Mouse (Mus musculus) liver, embryonic 13.5 days (tissue): Measurements from ENCODE around the gene Klf15. TPM values are rescaled to one million over a fixed set of nuclear protein-coding genes. Genes with fewer than 3 reads are reported as not detected.
A peak's percentile ranks its signal among the peaks of the same experiment; 100 is the strongest.

Experiments
- ATAC-seq: fragments of 200-750 bp; cut with Nextera tagmentation; 2 replicates; pipeline ENCODE4 v1.8.0; 2017; ENCODE audit warnings: low read depth, mild to moderate bottlenecking, moderate number of reproducible peaks, moderate library complexity
- DNase-seq: peaks from one replicate; pipeline ENCODE4 v3.0.0; 2022
- H3K27ac ChIP-seq: fragments of 300-500 bp; sonication (generic); 2 replicates; pipeline ENCODE4 v1.5.1; 2015; ENCODE audit warnings: moderate library complexity, mild to moderate bottlenecking, inconsistent platforms
- H3K27me3 ChIP-seq: fragments of 300-500 bp; sonication (generic); 2 replicates; pipeline ENCODE4 v1.6.1; 2015; ENCODE audit warnings: mild to moderate bottlenecking, inconsistent platforms
- H3K36me3 ChIP-seq: fragments of 300-500 bp; sonication (generic); 2 replicates; pipeline ENCODE4 v1.6.1; 2015; ENCODE audit warnings: mild to moderate bottlenecking, inconsistent platforms
- H3K4me1 ChIP-seq: fragments of 300-500 bp; sonication (generic); replicated peaks from 2 replicates; pipeline ENCODE4 v1.6.1; 2015; ENCODE audit warnings: inconsistent platforms
- H3K4me2 ChIP-seq: fragments of 300-500 bp; sonication (generic); 2 replicates; pipeline ENCODE4 v1.6.1; 2015; ENCODE audit warnings: inconsistent platforms, mild to moderate bottlenecking, moderate library complexity
- H3K4me3 ChIP-seq: fragments of 300-500 bp; sonication (generic); replicated peaks from 2 replicates; pipeline ENCODE4 v1.5.1; 2015; ENCODE audit warnings: mild to moderate bottlenecking, inconsistent platforms
- H3K9ac ChIP-seq: fragments of 300-500 bp; sonication (generic); 2 replicates; pipeline ENCODE4 v1.6.1; 2015; ENCODE audit warnings: mild to moderate bottlenecking, inconsistent platforms
- H3K9me3 ChIP-seq: fragments of 300-500 bp; sonication (generic); replicated peaks from 2 replicates; pipeline ENCODE4 v1.6.1; 2016; ENCODE audit warnings: inconsistent platforms
- WGBS: fragments of 180-500 bp; shearing (Covaris S2); methylation state at CpG from one replicate; pipeline ENCODE4 v1.1.7; 2015; ENCODE audit not compliant: insufficient replicate concordance; 5-methylcytosine and 5-hydroxymethylcytosine counted together
- polyA plus RNA-seq: library from polyadenylated mRNA; unstranded; fragments of >200 nt; fragmentation: Nextera tagmentation; extraction: Ambion mirVana; gene quantifications from 2 replicates; pipeline ENCODE4 v1.2.1, GENCODE M21; 2015

Gene Klf15
- polyA plus RNA-seq, 1 experiment from 2014 or later, result 7.8 TPM

DNA sequence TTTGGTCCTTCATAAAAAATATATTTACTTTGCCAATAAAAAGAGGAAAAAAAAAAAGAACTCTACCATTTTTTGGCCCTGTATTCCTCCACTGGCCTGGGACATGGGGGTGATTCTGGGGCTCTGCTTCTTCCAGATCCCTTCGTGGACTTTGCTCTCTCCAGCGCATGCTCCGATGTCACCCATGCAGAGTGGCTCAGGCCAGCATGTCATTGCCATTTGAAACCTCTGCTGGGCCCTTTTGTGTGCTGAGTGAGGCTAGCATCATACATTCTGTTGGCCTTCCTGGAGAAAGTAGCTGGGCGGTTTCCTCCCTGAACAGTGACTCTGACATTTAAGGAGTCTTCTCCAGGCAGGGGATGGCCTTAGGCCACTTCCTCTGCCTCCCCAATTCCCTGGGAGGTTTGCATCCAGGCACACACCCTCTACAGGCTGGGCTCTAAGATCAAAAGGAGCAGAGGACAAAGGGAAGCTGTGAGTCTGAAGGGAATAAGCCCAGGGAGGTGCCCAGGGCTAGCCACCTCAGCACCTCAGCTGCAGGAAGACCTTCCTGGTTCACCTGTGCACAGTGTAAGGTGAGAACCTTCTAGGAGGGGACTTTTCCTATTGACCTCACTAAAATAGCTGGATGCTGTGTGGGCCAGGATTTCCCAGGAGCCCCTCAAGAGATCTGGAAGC lies 12.9 kb downstream of the Klf15 start:
- no peak for ATAC-seq

DNA sequence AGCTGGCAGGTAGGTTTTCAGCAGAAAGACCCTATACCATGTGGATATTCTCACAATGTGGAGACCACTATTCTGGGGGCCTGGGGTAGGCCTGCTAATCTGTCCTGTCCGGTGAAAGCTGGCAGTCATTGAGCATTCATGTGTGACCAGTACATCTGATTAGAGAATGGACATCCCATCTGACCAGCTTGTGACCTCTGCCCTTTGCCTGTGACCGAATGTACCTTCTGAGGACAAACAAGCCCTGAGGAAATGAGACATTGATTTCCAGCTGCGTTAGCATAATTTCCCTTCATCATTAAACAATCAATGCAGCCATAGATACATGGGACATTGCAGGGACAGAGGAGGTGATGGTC lies 13.5 kb downstream of the Klf15 start:
- H3K27me3 ChIP-seq, result no peaks in the 10 kb centered on the region
- no peak overlapping the region for H3K4me3 ChIP-seq
- H3K4me2 ChIP-seq, result no peak overlapping the region
- DNase-seq (no peak), ATAC-seq (peak; percentile 39; the same call in 1 of the 2 replicates)
- H3K9me3 ChIP-seq, result no peaks in the 10 kb centered on the region
- no peaks in the 10 kb centered on the region for H3K36me3 ChIP-seq
- peaks cover 14% of the 10 kb centered on the region for H3K4me1 ChIP-seq
- H3K27ac ChIP-seq, result no peak overlapping the region; the same call in 1 of the 2 replicates
- WGBS, result 63% methylated on average over 3 of the region's 3 CpGs
- H3K9ac ChIP-seq, result no peak overlapping the region

More for the DNA sequence above, 12.9 kb downstream of the Klf15 start:
- Histone ChIP-seq H3K9me3 (no peaks in the 10 kb centered on the region), H3K4me2 (no peak overlapping the region), H3K27ac (no peak overlapping the region; the same call in 1 of the 2 replicates), H3K36me3 (no peaks in the 10 kb centered on the region), H3K4me3 (no peak overlapping the region), H3K9ac (no peak overlapping the region), H3K27me3 (no peaks in the 10 kb centered on the region), H3K4me1 (peaks cover 14% of the 10 kb centered on the region)
- no peak for DNase-seq
- 62% methylated on average over 4 of the region's 4 CpGs for WGBS

DNA sequence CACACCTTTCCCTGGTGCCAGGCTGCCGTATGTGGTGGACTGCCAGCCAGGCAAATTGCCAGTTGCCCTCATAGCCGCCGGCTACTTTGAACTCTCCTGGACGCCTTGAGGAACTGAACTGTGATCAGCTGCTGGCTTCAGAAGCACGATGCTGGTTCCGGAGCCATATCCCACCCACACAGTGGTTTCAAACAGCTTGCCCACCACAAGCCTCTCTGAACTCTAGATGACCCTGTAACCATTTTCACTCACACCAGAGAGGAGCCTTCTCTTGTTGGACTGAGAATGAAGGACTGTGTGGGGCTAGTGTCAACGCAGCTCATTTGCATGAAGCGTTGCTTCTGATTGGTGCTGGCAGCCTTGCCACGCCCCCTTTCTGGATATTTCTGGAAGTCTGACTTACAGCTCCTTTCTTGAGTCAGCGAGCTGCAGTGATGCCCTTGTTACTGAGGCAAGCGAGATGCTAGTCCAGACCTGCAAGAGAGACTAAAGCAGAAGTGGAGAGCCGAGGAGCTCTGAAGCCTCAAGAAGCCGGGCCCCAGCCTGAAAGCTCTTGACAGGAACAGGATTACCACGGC lies 14.7 kb downstream of the Klf15 start:
- H3K27ac ChIP-seq, result no peak overlapping the region
- no peaks in the 10 kb centered on the region for H3K27me3 ChIP-seq
- no peak overlapping the region for H3K9ac ChIP-seq
- ATAC-seq (no peak), DNase-seq (no peak)
- H3K4me1 ChIP-seq, result peaks cover 14% of the 10 kb centered on the region
- no peak overlapping the region for H3K4me2 ChIP-seq
- H3K9me3 ChIP-seq, result no peaks in the 10 kb centered on the region
- no peak overlapping the region for H3K4me3 ChIP-seq
- WGBS, result 38% methylated on average over 14 of the region's 14 CpGs
- no peaks in the 10 kb centered on the region for H3K36me3 ChIP-seq

DNA sequence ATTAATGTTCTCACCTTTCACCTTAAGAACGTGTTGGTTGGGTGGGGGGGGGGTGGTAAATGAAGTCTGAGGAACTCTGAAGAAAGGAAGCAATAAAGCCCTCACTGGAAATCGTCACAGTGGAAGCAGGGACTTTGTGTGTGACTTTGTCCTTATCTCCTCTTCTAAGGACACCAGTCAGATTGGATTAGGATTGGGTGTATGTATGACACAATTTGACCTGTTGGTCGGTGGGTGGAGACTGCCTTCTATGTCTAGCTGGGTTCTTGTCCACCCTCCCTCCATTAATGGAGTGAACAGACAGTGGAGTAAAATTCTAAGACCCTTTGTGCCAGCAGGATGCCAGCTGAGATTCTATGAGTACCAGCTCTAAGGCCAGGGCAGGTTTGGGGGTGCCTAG lies 21.9 kb downstream of the Klf15 start:
- DNase-seq (no peak), ATAC-seq (no peak)
- no peaks in the 10 kb centered on the region for H3K27me3 ChIP-seq
- no peak overlapping the region for H3K9ac ChIP-seq
- H3K9me3 ChIP-seq, result no peaks in the 10 kb centered on the region
- H3K4me3 ChIP-seq, result no peak overlapping the region
- 35% methylated on average over 3 of the region's 3 CpGs for WGBS
- no peak overlapping the region for H3K27ac ChIP-seq
- H3K36me3 ChIP-seq, result no peaks in the 10 kb centered on the region
- no peak overlapping the region for H3K4me2 ChIP-seq
- H3K4me1 ChIP-seq, result peaks cover 7% of the 10 kb centered on the region; the same call in 1 of the 2 replicates

DNA sequence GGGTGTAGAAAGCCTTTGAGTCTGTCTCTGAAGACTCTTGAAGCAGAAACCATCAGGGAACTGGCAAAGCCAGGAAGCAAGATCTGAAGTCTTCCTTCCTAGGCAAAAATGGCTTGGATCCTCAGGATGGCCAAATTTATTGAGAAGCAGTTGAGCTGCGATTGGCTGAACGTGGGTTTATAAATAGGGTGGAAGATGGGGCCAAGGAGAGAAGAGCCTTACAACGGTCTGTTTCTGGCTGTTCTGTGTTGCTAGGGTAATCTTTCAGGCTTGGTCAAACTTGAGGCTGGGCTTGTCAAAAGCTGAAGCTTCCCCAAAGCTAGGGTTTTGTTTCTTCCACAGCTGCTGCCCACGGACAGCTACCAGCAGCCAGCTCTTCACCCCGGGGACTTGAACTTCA lies 22.5 kb downstream of the Klf15 start:
- H3K9ac ChIP-seq, result no peak overlapping the region
- peaks cover 7% of the 10 kb centered on the region; the same call in 1 of the 2 replicates for H3K4me1 ChIP-seq
- H3K9me3 ChIP-seq, result no peaks in the 10 kb centered on the region
- no peak overlapping the region for H3K27ac ChIP-seq
- 53% methylated on average over 5 of the region's 5 CpGs for WGBS
- no peak overlapping the region for H3K4me2 ChIP-seq
- DNase-seq, result no peak
- H3K36me3 ChIP-seq, result no peaks in the 10 kb centered on the region
- no peak for ATAC-seq
- H3K4me3 ChIP-seq, result no peak overlapping the region
- no peaks in the 10 kb centered on the region for H3K27me3 ChIP-seq

DNA sequence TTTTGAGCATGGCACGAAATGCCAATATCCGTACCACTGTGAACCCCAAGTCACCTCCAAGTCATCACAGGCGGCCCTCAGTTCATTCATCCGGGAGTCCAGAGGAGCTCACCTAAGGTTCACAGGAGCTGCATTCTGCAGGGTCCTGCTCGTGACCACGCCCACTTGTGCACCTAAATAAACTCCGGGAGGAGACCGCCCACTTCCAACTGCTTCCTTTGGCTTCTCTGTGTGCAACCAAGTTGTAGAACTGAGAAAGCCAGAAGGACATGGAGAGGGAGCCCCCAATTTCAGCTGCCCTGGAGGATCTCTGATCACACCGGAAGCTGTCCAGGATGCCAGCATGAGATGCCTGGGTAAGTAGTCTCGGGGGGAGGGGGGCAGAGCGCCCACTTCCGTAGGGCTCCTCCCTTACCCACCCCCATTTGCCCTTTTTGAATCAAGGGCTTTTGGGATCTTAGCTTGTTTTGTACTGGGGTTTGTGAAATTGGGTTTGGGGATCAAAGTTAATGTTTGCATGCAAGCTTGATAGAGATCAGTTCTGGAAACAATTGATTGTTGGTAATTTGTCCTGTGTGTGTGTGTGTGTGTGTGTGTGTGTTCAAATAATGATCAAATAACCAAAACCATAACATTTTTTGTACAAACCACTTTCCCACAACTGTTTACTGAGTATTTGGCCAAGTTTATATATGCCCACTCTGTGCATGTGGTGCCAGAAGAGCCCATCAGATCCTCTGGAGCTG lies 24.0 kb downstream of the Klf15 start, which contains the start of gene Aldh1l1:
TSS of gene Aldh1l1 (plus strand) at position 252 of the 746 bp plus-strand sequence.
- Histone ChIP-seq H3K27ac (no peak within 1 kb of the TSS), H3K9me3 (no peaks in the 10 kb centered on the region), H3K27me3 (no peaks in the 10 kb centered on the region), H3K4me3 (no peak within 1 kb of the TSS), H3K9ac (no peak within 1 kb of the TSS), H3K4me1 (peaks cover 7% of the 10 kb centered on the region; the same call in 1 of the 2 replicates), H3K4me2 (no peak within 1 kb of the TSS), H3K36me3 (no peaks in the 10 kb centered on the region)
- DNase-seq (no peak), ATAC-seq (no peak)
- WGBS, result 64% methylated on average over 12 of the region's 12 CpGs

DNA sequence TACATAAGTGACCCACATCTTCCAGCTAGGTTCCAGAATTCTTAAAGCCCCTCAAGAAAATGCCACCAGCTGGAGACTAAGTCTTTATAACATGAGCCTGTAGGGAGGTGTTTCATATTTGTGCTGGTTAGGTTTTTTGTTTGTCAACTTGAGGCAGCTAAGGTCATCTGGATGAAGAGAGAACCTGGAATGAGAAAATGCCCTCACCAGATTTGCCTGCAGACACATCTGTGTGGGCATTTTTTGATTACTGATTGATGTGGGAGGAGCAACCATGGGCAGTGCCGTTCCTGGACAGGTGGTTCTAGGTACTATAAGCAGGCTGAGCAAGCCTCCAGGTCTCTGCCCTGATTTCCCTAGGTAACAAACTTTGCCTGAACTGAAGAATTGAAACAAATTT lies 25.2 kb downstream of the Klf15 start:
- H3K9ac ChIP-seq, result no peak overlapping the region
- H3K36me3 ChIP-seq, result no peaks in the 10 kb centered on the region
- H3K4me2 ChIP-seq, result no peak overlapping the region
- no peak overlapping the region for H3K4me3 ChIP-seq
- no peak for ATAC-seq
- H3K4me1 ChIP-seq, result peaks cover 7% of the 10 kb centered on the region; the same call in 1 of the 2 replicates
- no peak for DNase-seq
- no peak overlapping the region for H3K27ac ChIP-seq
- 66% methylated on average over 1 of the region's 1 CpGs for WGBS
- no peaks in the 10 kb centered on the region for H3K9me3 ChIP-seq
- H3K27me3 ChIP-seq, result no peaks in the 10 kb centered on the region

DNA sequence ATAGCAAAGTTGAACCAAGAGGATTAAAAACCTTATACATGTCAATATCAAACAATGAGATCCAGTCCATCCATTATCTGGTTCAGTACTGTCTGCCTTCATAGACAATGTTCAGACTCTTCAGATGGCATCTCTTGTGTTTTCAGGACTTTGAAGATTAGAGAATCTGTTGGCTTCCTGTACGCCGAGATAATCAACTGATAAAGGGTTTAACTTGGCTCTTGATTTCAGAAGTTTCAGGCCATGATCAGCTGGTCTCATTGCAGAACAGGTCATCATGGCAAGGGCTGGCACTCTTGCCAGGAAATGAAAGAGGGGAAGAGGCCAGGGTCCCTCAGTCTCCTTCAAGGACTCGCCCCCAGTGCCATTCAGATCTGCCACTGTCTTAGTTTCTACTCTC lies 27.2 kb downstream of the Klf15 start:
- Histone ChIP-seq H3K36me3 (no peaks in the 10 kb centered on the region), H3K4me2 (no peak overlapping the region), H3K9ac (no peak overlapping the region), H3K9me3 (no peaks in the 10 kb centered on the region), H3K27me3 (no peaks in the 10 kb centered on the region), H3K4me1 (peaks cover 7% of the 10 kb centered on the region; the same call in 1 of the 2 replicates), H3K27ac (no peak overlapping the region), H3K4me3 (no peak overlapping the region)
- DNase-seq (no peak), ATAC-seq (no peak)
- WGBS, result 60% methylated on average over 3 of the region's 3 CpGs

DNA sequence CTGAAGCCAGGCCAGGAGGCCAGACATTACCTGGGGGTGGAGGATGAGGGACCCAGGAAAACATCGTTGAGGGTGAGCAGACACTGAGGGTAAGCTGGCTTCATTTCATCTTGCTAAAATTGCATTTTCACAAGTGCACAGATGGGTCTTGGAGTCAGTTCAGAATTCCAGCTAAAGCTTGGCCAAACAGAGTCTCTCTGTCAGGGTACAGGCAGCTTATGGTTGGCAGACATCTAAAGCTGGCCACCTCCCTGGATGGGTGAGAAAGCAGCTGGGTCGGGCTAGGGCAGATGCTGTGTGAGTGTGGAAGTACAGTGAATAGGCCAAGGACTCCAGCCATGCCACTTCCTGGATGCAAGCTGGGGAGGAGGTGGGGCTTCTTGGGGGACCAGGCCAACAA lies 28.6 kb downstream of the Klf15 start:
- Histone ChIP-seq H3K27me3 (no peaks in the 10 kb centered on the region), H3K4me3 (no peak overlapping the region), H3K4me2 (no peak overlapping the region), H3K4me1 (peaks cover 11% of the 10 kb centered on the region), H3K27ac (no peak overlapping the region), H3K36me3 (no peaks in the 10 kb centered on the region), H3K9ac (no peak overlapping the region), H3K9me3 (no peaks in the 10 kb centered on the region)
- ATAC-seq (no peak), DNase-seq (no peak)
- 63% methylated on average over 2 of the region's 2 CpGs for WGBS

DNA sequence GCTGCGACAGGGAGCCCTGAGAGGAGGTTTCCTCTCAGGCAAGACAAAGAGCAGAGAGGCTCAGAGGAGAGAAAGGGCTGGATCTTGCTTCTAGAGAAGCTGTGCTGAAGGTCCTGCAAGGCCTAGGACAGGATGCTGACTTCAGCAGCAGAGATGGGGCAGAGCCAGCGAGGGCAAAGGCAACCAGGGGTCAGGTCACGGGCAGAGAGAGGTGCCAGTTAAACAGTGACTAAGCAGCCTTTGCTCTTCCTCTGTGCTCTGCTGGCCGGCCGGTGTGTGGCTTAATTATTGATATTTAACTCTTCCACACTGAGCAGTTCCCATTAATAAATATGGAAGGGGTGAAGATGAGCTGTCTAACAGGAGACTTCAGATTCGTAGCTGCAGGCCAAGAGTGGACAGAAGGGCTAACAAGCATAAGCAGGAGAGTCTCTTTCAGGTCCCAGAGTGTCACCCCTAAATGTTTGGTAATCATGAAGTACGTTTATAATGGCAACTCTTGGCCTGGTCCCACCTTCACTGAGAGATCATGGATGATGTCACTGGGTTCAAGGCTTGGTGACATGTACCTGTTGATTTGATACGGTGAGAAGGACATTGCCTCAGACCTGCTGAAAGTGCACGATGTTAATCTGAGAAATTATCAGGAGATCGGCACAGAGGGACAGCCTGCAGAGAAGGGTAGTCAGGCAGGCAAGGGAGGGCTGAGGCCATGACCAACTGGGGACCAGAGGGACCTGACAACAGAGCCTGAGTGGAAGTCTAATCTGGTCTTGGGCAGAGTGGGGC lies 29.8 kb downstream of the Klf15 start:
- Histone ChIP-seq H3K9me3 (no peaks in the 10 kb centered on the region), H3K4me1 (peaks cover 7% of the 10 kb centered on the region), H3K4me2 (no peak overlapping the region), H3K9ac (no peak overlapping the region), H3K27ac (peak overlapping the region; percentile 54), H3K36me3 (no peaks in the 10 kb centered on the region), H3K4me3 (no peak overlapping the region), H3K27me3 (no peaks in the 10 kb centered on the region)
- WGBS, result 57% methylated on average over 10 of the region's 10 CpGs
- no peak for DNase-seq
- ATAC-seq, result peak; percentile 79

DNA sequence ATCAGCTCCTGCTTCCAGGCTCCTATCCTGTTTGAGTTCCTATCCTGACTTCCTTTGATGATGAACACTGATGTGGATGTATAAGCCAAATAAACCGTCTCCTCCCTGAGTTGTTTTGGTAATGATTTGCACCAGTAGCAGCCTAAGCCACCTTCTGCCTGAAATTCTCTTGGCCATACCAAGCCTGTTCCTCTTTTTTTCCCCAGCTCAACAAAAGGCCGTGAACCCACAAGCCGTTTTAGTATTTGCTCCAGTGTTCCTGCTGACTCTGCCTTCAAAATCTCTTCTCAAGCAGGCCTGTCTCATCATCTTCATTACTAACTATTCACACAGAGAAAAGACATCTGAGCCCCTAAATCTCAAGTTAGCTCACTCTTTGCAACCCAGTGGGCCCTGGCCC lies 31.8 kb downstream of the Klf15 start:
- no peak for DNase-seq
- no peaks in the 10 kb centered on the region for H3K36me3 ChIP-seq
- H3K4me3 ChIP-seq, result no peak overlapping the region
- H3K4me2 ChIP-seq, result no peak overlapping the region
- 32% methylated on average over 3 of the region's 3 CpGs for WGBS
- peaks cover 7% of the 10 kb centered on the region for H3K4me1 ChIP-seq
- H3K9ac ChIP-seq, result no peak overlapping the region
- H3K9me3 ChIP-seq, result no peaks in the 10 kb centered on the region
- H3K27ac ChIP-seq, result no peak overlapping the region; the same call in 1 of the 2 replicates
- H3K27me3 ChIP-seq, result no peaks in the 10 kb centered on the region
- ATAC-seq, result no peak
